In genomic region chr3:90579433-90579832, GRCm38 (mm10) we compare ENCODE assay signal across 41 mouse cellular contexts. TPM values are rescaled to one million over a fixed set of nuclear protein-coding genes. Genes with fewer than 3 reads are reported as not detected.
DNase-seq lines count a peak whose midpoint lies in the region; ATAC-seq and TF ChIP-seq lines count a peak whose summit lies in the region.
"Had no signal": no experiment of that assay in that cellular context is flagged by ENCODE, and none has a peak within 500 bp of the region (broad histone marks: within the 10 kb centered on the region; RNA-seq: fewer than 3 reads in every experiment).

No protein-coding gene starts in this region.

- no peak overlapping the region for H3K4me3 ChIP-seq in kidney, postnatal 0 days (replicated peaks; ENCODE audit: low read depth, low read length)
- H3K4me3 ChIP-seq in limb, embryonic 14.5 days (replicated peaks; ENCODE audit: low read length) = no peak overlapping the region
- H3K4me3 ChIP-seq: embryonic facial prominence, embryonic 12.5 days; forebrain, embryonic 15.5 days; heart, embryonic 13.5 days; liver, embryonic 15.5 days; midbrain, embryonic 13.5 days had no signal

- H3K4me1 ChIP-seq in kidney, postnatal 0 days (replicated peaks; ENCODE audit: insufficient read depth, low read length) = no peaks in the 10 kb centered on the region
- H3K4me1 ChIP-seq in limb, embryonic 14.5 days (ENCODE audit: control insufficient read depth, insufficient read depth, low read length) = peaks cover 4% of the 10 kb centered on the region; the same call in 1 of the 2 replicates
- H3K4me1 ChIP-seq: embryonic facial prominence, embryonic 12.5 days; forebrain, embryonic 15.5 days; liver, embryonic 15.5 days; midbrain, embryonic 13.5 days had no signal

- no peaks in the 10 kb centered on the region for H3K36me3 ChIP-seq in kidney, postnatal 0 days (ENCODE audit: insufficient read depth, low read length)
- H3K36me3 ChIP-seq in limb, embryonic 14.5 days (ENCODE audit: control insufficient read depth, insufficient read depth, low read length) = no peaks in the 10 kb centered on the region
- H3K36me3 ChIP-seq: embryonic facial prominence, embryonic 12.5 days; forebrain, embryonic 15.5 days; G1E; heart, embryonic 13.5 days; liver, embryonic 15.5 days; midbrain, embryonic 13.5 days had no signal

- no peak overlapping the region for H3K4me2 ChIP-seq in kidney, postnatal 0 days (ENCODE audit: low read length)
- H3K4me2 ChIP-seq in limb, embryonic 14.5 days (replicated peaks; ENCODE audit: low read depth, low read length, severe bottlenecking) = no peak overlapping the region
- H3K4me2 ChIP-seq: embryonic facial prominence, embryonic 12.5 days; forebrain, embryonic 15.5 days; heart, embryonic 13.5 days; hindbrain, embryonic 14.5 days; liver, embryonic 15.5 days; midbrain, embryonic 13.5 days had no signal

- no peaks in the 10 kb centered on the region for H3K9me3 ChIP-seq in kidney, postnatal 0 days (replicated peaks; ENCODE audit: low read length)
- H3K9me3 ChIP-seq in limb, embryonic 14.5 days (ENCODE audit: control insufficient read depth, low read length) = no peaks in the 10 kb centered on the region
- H3K9me3 ChIP-seq: embryonic facial prominence, embryonic 12.5 days; forebrain, embryonic 15.5 days; G1E; heart, embryonic 13.5 days; liver, embryonic 15.5 days; midbrain, embryonic 13.5 days had no signal

- H3K27ac ChIP-seq in kidney, postnatal 0 days = no peak overlapping the region
- H3K27ac ChIP-seq in limb, embryonic 14.5 days (replicated peaks; ENCODE audit: low read depth, low read length) = no peak overlapping the region
- H3K27ac ChIP-seq: embryonic facial prominence, embryonic 12.5 days; forebrain, embryonic 15.5 days; heart, embryonic 13.5 days; hindbrain, embryonic 14.5 days; liver, embryonic 15.5 days; macrophage; midbrain, embryonic 13.5 days had no signal

- ATAC-seq in kidney, postnatal 0 days (replicated peaks; ENCODE audit: low FRiP score, low read depth) = no peak
- ATAC-seq in limb, embryonic 14.5 days (ENCODE audit: low FRiP score, low read depth) = no peak
- ATAC-seq: forebrain, embryonic 15.5 days; midbrain, embryonic 13.5 days had no signal

- WGBS in kidney, postnatal 0 days = 23% methylated on average over 7 of the region's 7 CpGs
- WGBS in limb, embryonic 14.5 days = 47% methylated on average over 7 of the region's 7 CpGs

- DNase-seq in adrenal gland, postnatal 10 days = peak; percentile 40
- no peak for DNase-seq in adrenal gland, adult 18-20 months (ENCODE audit: low spot score in 2 of 2)
- peak; percentile 65 for DNase-seq in kidney, postnatal 0 days (ENCODE audit: low spot score)
- no peak for DNase-seq in kidney, adult 8-10 months
- DNase-seq in NIH3T3 (ENCODE audit: low read depth) = peak; percentile 58
- DNase-seq in limb, embryonic 14.5 days (ENCODE audit: low spot score) = peak; percentile 42
- DNase-seq in left cerebral cortex, adult 11 months (ENCODE audit: low spot score) = no peak
- no peak for DNase-seq in cerebellum, adult 8-10 months
- DNase-seq: adrenal gland, adult 2 months; cerebellum, adult 2 months; cerebellum, postnatal 25 days; gastrocnemius, postnatal 36 days; heart, postnatal 10 days; kidney, adult 18-20 months; thymus, postnatal 4 days had no signal

- no peaks in the 10 kb centered on the region for H3K27me3 ChIP-seq in kidney, postnatal 0 days (ENCODE audit: insufficient read depth, low read length)
- H3K27me3 ChIP-seq in limb, embryonic 14.5 days (ENCODE audit: control insufficient read depth, insufficient read depth, low read length) = no peaks in the 10 kb centered on the region
- H3K27me3 ChIP-seq: embryonic facial prominence, embryonic 12.5 days; forebrain, embryonic 15.5 days; heart, embryonic 13.5 days; liver, embryonic 15.5 days; midbrain, embryonic 13.5 days had no signal

- TF ChIP-seq CTCF in kidney, postnatal 0 days (IDR thresholded peaks at IDR 0.05; ENCODE audit: low read depth) = no peak

- H3K9ac ChIP-seq in kidney, postnatal 0 days (ENCODE audit: low read depth, low read length) = no peak overlapping the region
- H3K9ac ChIP-seq in limb, embryonic 14.5 days (ENCODE audit: low read depth, low read length, severe bottlenecking) = no peak overlapping the region
- H3K9ac ChIP-seq: embryonic facial prominence, embryonic 12.5 days; forebrain, embryonic 15.5 days; heart, embryonic 13.5 days; hindbrain, embryonic 14.5 days; liver, embryonic 15.5 days; midbrain, embryonic 13.5 days had no signal

- no peak for TF ChIP-seq POLR2A in limb, embryonic 14.5 days (IDR thresholded peaks at IDR 0.05; ENCODE audit: borderline replicate concordance, extremely low read depth, insufficient read depth, insufficient read length)

RNA-seq across cellular contexts. Expression of gene S100a2, which starts 10.6 kb away (rescaled TPM):
- not detected for total RNA-seq in adrenal gland, postnatal 10 days (2021)
- total RNA-seq in adrenal gland, adult 18-20 months (2021) = not detected
- not detected in 2 replicates for polyA plus RNA-seq in kidney, postnatal 0 days (2015; fragmentation: Nextera tagmentation; extraction: Ambion mirVana)
- polyA plus RNA-seq in limb, embryonic 14.5 days (2012; rRNA removed) = not detected in 2 replicates
- polyA plus RNA-seq in limb, embryonic 14.5 days (2014; fragmentation: Nextera tagmentation; extraction: Ambion mirVana) = not detected in 2 replicates
- total RNA-seq: adrenal gland, adult 2 months; adrenal gland, postnatal 4 days; G1E; gastrocnemius, adult 18-20 months; gastrocnemius, postnatal 36 days; heart, adult 8-10 months; heart, postnatal 10 days; hematopoietic stem cell, adult 5-6 weeks; layer of hippocampus, adult 8-10 months; layer of hippocampus, postnatal 25 days; left cerebral cortex, postnatal 36 days; liver, adult 2 months; megakaryocyte-erythroid progenitor cell, adult 5-6 weeks; monocyte, adult 5-6 weeks had no signal
- polyA plus RNA-seq: adrenal gland, adult 2 months; cerebellum, adult 2 months; embryonic facial prominence, embryonic 12.5 days; forebrain, embryonic 15.5 days; frontal cortex, adult 2 months; G1E; heart, embryonic 13.5 days; hindbrain, embryonic 14.5 days; kidney, embryonic 16.5 days; liver, adult 2 months; liver, embryonic 15.5 days; lung, embryonic 16.5 days; macrophage; midbrain, embryonic 13.5 days; neural tube, embryonic 14.5 days; small intestine, adult 2 months; stomach, embryonic 14.5 days; testis, adult 2 months had no signal

RNA-seq across cellular contexts. Expression of gene S100a3, which starts 19.1 kb away (rescaled TPM):
- not detected for total RNA-seq in adrenal gland, postnatal 10 days (2021)
- not detected for total RNA-seq in adrenal gland, adult 18-20 months (2021)
- 0.15 and 0.16 TPM in 2 replicates for polyA plus RNA-seq in kidney, postnatal 0 days (2015; fragmentation: Nextera tagmentation; extraction: Ambion mirVana)
- polyA plus RNA-seq in limb, embryonic 14.5 days (2012; rRNA removed) = 0.92 and 1.3 TPM in 2 replicates
- 1.00 and 1.1 TPM in 2 replicates for polyA plus RNA-seq in limb, embryonic 14.5 days (2014; fragmentation: Nextera tagmentation; extraction: Ambion mirVana)
- total RNA-seq: adrenal gland, postnatal 4 days; gastrocnemius, adult 18-20 months; gastrocnemius, postnatal 36 days; heart, adult 8-10 months; heart, postnatal 10 days; hematopoietic stem cell, adult 5-6 weeks; liver, adult 2 months; megakaryocyte-erythroid progenitor cell, adult 5-6 weeks; monocyte, adult 5-6 weeks had no signal
- polyA plus RNA-seq: adrenal gland, adult 2 months; embryonic facial prominence, embryonic 12.5 days; G1E; liver, adult 2 months; liver, embryonic 15.5 days; macrophage; midbrain, embryonic 13.5 days; small intestine, adult 2 months; testis, adult 2 months had no signal

RNA-seq across cellular contexts. Expression of gene Gm42674, which starts 22.3 kb away (rescaled TPM):
- total RNA-seq in adrenal gland, postnatal 10 days (2021) = not detected
- not detected for total RNA-seq in adrenal gland, adult 18-20 months (2021)
- not detected in 2 replicates for polyA plus RNA-seq in kidney, postnatal 0 days (2015; fragmentation: Nextera tagmentation; extraction: Ambion mirVana)
- polyA plus RNA-seq in limb, embryonic 14.5 days (2012; rRNA removed) = not detected in 2 replicates
- polyA plus RNA-seq in limb, embryonic 14.5 days (2014; fragmentation: Nextera tagmentation; extraction: Ambion mirVana) = not detected in 2 replicates
- total RNA-seq: adrenal gland, adult 2 months; adrenal gland, postnatal 4 days; G1E; gastrocnemius, adult 18-20 months; gastrocnemius, postnatal 36 days; heart, adult 8-10 months; heart, postnatal 10 days; hematopoietic stem cell, adult 5-6 weeks; layer of hippocampus, adult 8-10 months; layer of hippocampus, postnatal 25 days; left cerebral cortex, postnatal 36 days; liver, adult 2 months; megakaryocyte-erythroid progenitor cell, adult 5-6 weeks; monocyte, adult 5-6 weeks had no signal
- polyA plus RNA-seq: adrenal gland, adult 2 months; cerebellum, adult 2 months; embryonic facial prominence, embryonic 12.5 days; forebrain, embryonic 15.5 days; frontal cortex, adult 2 months; G1E; heart, embryonic 13.5 days; hindbrain, embryonic 14.5 days; kidney, embryonic 16.5 days; liver, adult 2 months; liver, embryonic 15.5 days; lung, embryonic 16.5 days; macrophage; midbrain, embryonic 13.5 days; neural tube, embryonic 14.5 days; small intestine, adult 2 months; stomach, embryonic 14.5 days; testis, adult 2 months; thymus, postnatal 0 days had no signal

RNA-seq across cellular contexts. Expression of gene S100a4, which starts 24.1 kb away (rescaled TPM):
- total RNA-seq in adrenal gland, postnatal 10 days (2021) = 10 to 100 TPM; 16.9 to 18.5 TPM
- 10 to 100 TPM in 1 of 2 experiments, 1 to 10 TPM in 1; 5.1 to 14.9 TPM for total RNA-seq in adrenal gland, adult 18-20 months (2021)
- 11.5 and 18.3 TPM in 2 replicates for polyA plus RNA-seq in kidney, postnatal 0 days (2015; fragmentation: Nextera tagmentation; extraction: Ambion mirVana)
- 18.0 and 26.2 TPM in 2 replicates for polyA plus RNA-seq in limb, embryonic 14.5 days (2012; rRNA removed)
- 17.9 and 18.0 TPM in 2 replicates for polyA plus RNA-seq in limb, embryonic 14.5 days (2014; fragmentation: Nextera tagmentation; extraction: Ambion mirVana)
- total RNA-seq: G1E had no signal
- polyA plus RNA-seq: G1E; neural tube, embryonic 14.5 days had no signal

RNA-seq across cellular contexts. Expression of gene S100a5, which starts 28.9 kb away (rescaled TPM):
- not detected for total RNA-seq in adrenal gland, postnatal 10 days (2021)
- total RNA-seq in adrenal gland, adult 18-20 months (2021) = not detected
- 0.77 and 1.4 TPM in 2 replicates for polyA plus RNA-seq in kidney, postnatal 0 days (2015; fragmentation: Nextera tagmentation; extraction: Ambion mirVana)
- polyA plus RNA-seq in limb, embryonic 14.5 days (2012; rRNA removed) = not detected in 2 replicates
- polyA plus RNA-seq in limb, embryonic 14.5 days (2014; fragmentation: Nextera tagmentation; extraction: Ambion mirVana) = not detected in 2 replicates
- total RNA-seq: adrenal gland, adult 2 months; adrenal gland, postnatal 4 days; G1E; heart, adult 8-10 months; heart, postnatal 10 days; hematopoietic stem cell, adult 5-6 weeks; layer of hippocampus, adult 8-10 months; layer of hippocampus, postnatal 25 days; left cerebral cortex, postnatal 36 days; liver, adult 2 months; megakaryocyte-erythroid progenitor cell, adult 5-6 weeks; monocyte, adult 5-6 weeks had no signal
- polyA plus RNA-seq: adrenal gland, adult 2 months; cerebellum, adult 2 months; forebrain, embryonic 15.5 days; G1E; heart, embryonic 13.5 days; hindbrain, embryonic 14.5 days; liver, adult 2 months; liver, embryonic 15.5 days; lung, embryonic 16.5 days; macrophage; midbrain, embryonic 13.5 days; neural tube, embryonic 14.5 days; small intestine, adult 2 months; testis, adult 2 months had no signal

Comparison
In these comparisons a context has a peak if more than half of its experiments do, and no peak if none do; other contexts are left out.
1. DNase-seq: peak in adrenal gland, postnatal 10 days (single experiment), kidney, postnatal 0 days (single experiment), NIH3T3 (single experiment) and limb, embryonic 14.5 days (single experiment); none in adrenal gland, adult 18-20 months (0 of 2), kidney, adult 8-10 months (0 of 2), left cerebral cortex, adult 11 months (single experiment) and cerebellum, adult 8-10 months (single experiment).